Mouse (Mus musculus): ENCODE data around the gene Asic2. TPM values are rescaled to one million over a fixed set of nuclear protein-coding genes. Genes with fewer than 3 reads are reported as not detected.

The Asic2 gene
- polyA plus RNA-seq, 1 experiment from 2014 or later, result 0.28 TPM

GRCm38 (mm10) chr11:81802614-81803013 lies 165.6 kb downstream of the Asic2 start:
- H3K4me1 ChIP-seq (ENCODE audit: insufficient read depth), result no peaks in the 10 kb centered on the region
- WGBS, result 83% methylated on average over 1 of the region's 1 CpGs
- no peak for DNase-seq
- no peak overlapping the region for H3K4me3 ChIP-seq (ENCODE audit: low read depth, low read length)
- no peaks in the 10 kb centered on the region for H3K36me3 ChIP-seq (ENCODE audit: insufficient read depth)
- no peak overlapping the region for H3K27ac ChIP-seq (ENCODE audit: low read depth)
- H3K9ac ChIP-seq, result no peak overlapping the region
- no peaks in the 10 kb centered on the region for H3K9me3 ChIP-seq (ENCODE audit: low read depth, low read length)
- ATAC-seq (ENCODE audit: insufficient read depth), result no peak
- H3K27me3 ChIP-seq (ENCODE audit: insufficient read depth, low read length), result no peaks in the 10 kb centered on the region
- TF ChIP-seq CTCF (IDR thresholded peaks at IDR 0.05; ENCODE audit: low read depth), result no peak
- H3K4me2 ChIP-seq, result no peak overlapping the region

- H3K27me3 ChIP-seq (ENCODE audit: insufficient read depth, low read length), result no peaks in the 10 kb centered on the region
- no peaks in the 10 kb centered on the region for H3K4me1 ChIP-seq (ENCODE audit: insufficient read depth)
- DNase-seq, result no peak
- H3K9me3 ChIP-seq (ENCODE audit: low read depth, low read length), result no peaks in the 10 kb centered on the region
- no peak overlapping the region for H3K4me3 ChIP-seq (ENCODE audit: low read depth, low read length)
- no peak for ATAC-seq (ENCODE audit: insufficient read depth)
- WGBS, result 68% methylated on average over 4 of the region's 4 CpGs
- no peaks in the 10 kb centered on the region for H3K36me3 ChIP-seq (ENCODE audit: insufficient read depth)
- no peak overlapping the region for H3K27ac ChIP-seq (ENCODE audit: low read depth)
- no peak for TF ChIP-seq CTCF (IDR thresholded peaks at IDR 0.05; ENCODE audit: low read depth)
- no peak overlapping the region for H3K4me2 ChIP-seq
- no peak overlapping the region for H3K9ac ChIP-seq
Observed at GRCm38 (mm10) chr11:81800899-81801298, 167.4 kb downstream of the Asic2 start.

- Histone ChIP-seq H3K36me3 (ENCODE audit: insufficient read depth) (no peaks in the 10 kb centered on the region), H3K4me2 (no peak overlapping the region), H3K9me3 (ENCODE audit: low read depth, low read length) (no peaks in the 10 kb centered on the region), H3K9ac (no peak overlapping the region), H3K4me1 (ENCODE audit: insufficient read depth) (no peaks in the 10 kb centered on the region), H3K27me3 (ENCODE audit: insufficient read depth, low read length) (no peaks in the 10 kb centered on the region), H3K27ac (ENCODE audit: low read depth) (no peak overlapping the region), H3K4me3 (ENCODE audit: low read depth, low read length) (no peak overlapping the region)
- DNase-seq (no peak), ATAC-seq (ENCODE audit: insufficient read depth) (no peak)
- no peak for TF ChIP-seq CTCF (IDR thresholded peaks at IDR 0.05; ENCODE audit: low read depth)
- WGBS, result 77% methylated on average over 2 of the region's 2 CpGs
Observed at GRCm38 (mm10) chr11:81793588-81793987, 174.7 kb downstream of the Asic2 start.

GRCm38 (mm10) chr11:81791579-81791978 lies 176.7 kb downstream of the Asic2 start:
- TF ChIP-seq CTCF (IDR thresholded peaks at IDR 0.05; ENCODE audit: low read depth), result no peak
- no peak overlapping the region for H3K4me3 ChIP-seq (ENCODE audit: low read depth, low read length)
- no peaks in the 10 kb centered on the region for H3K4me1 ChIP-seq (ENCODE audit: insufficient read depth)
- DNase-seq (peak; percentile 67), ATAC-seq (ENCODE audit: insufficient read depth) (peak; percentile 76)
- H3K27ac ChIP-seq (ENCODE audit: low read depth), result no peak overlapping the region
- no peak overlapping the region for H3K9ac ChIP-seq
- no peaks in the 10 kb centered on the region for H3K27me3 ChIP-seq (ENCODE audit: insufficient read depth, low read length)
- no peaks in the 10 kb centered on the region for H3K36me3 ChIP-seq (ENCODE audit: insufficient read depth)
- no peak overlapping the region for H3K4me2 ChIP-seq
- 50% methylated on average over 1 of the region's 1 CpGs for WGBS
- H3K9me3 ChIP-seq (ENCODE audit: low read depth, low read length), result no peaks in the 10 kb centered on the region

- H3K4me1 ChIP-seq (ENCODE audit: insufficient read depth), result 0 out of 2 replicates have a peak, but pooled peaks cover 2% of the 10 kb centered on the region
- no peak for ATAC-seq (ENCODE audit: insufficient read depth)
- TF ChIP-seq CTCF (IDR thresholded peaks at IDR 0.05; ENCODE audit: low read depth), result no peak
Observed at GRCm38 (mm10) chr11:81780596-81780995, 187.7 kb downstream of the Asic2 start.

GRCm38 (mm10) chr11:81779881-81780280 lies 188.4 kb downstream of the Asic2 start:
- TF ChIP-seq CTCF (IDR thresholded peaks at IDR 0.05; ENCODE audit: low read depth), result no peak
- Histone ChIP-seq H3K9me3 (ENCODE audit: low read depth, low read length) (no peaks in the 10 kb centered on the region), H3K4me1 (ENCODE audit: insufficient read depth) (0 out of 2 replicates have a peak, but pooled peaks cover 2% of the 10 kb centered on the region), H3K36me3 (ENCODE audit: insufficient read depth) (no peaks in the 10 kb centered on the region), H3K27ac (ENCODE audit: low read depth) (no peak overlapping the region), H3K4me3 (ENCODE audit: low read depth, low read length) (no peak overlapping the region), H3K9ac (no peak overlapping the region), H3K4me2 (no peak overlapping the region), H3K27me3 (ENCODE audit: insufficient read depth, low read length) (no peaks in the 10 kb centered on the region)
- DNase-seq, result peak; percentile 22
- WGBS, result 82% methylated on average over 7 of the region's 7 CpGs
- ATAC-seq (ENCODE audit: insufficient read depth), result no peak

More at GRCm38 (mm10) chr11:81780596-81780995, 187.7 kb downstream of the Asic2 start:
- Histone ChIP-seq H3K36me3 (ENCODE audit: insufficient read depth) (no peaks in the 10 kb centered on the region), H3K4me3 (ENCODE audit: low read depth, low read length) (no peak overlapping the region), H3K9me3 (ENCODE audit: low read depth, low read length) (no peaks in the 10 kb centered on the region), H3K27ac (ENCODE audit: low read depth) (no peak overlapping the region), H3K4me2 (no peak overlapping the region), H3K27me3 (ENCODE audit: insufficient read depth, low read length) (no peaks in the 10 kb centered on the region), H3K9ac (no peak overlapping the region)
- no peak for DNase-seq
- WGBS, result 85% methylated on average over 2 of the region's 2 CpGs

- H3K27ac ChIP-seq (ENCODE audit: low read depth), result no peak overlapping the region
- no peak overlapping the region for H3K9ac ChIP-seq
- no peak overlapping the region for H3K4me3 ChIP-seq (ENCODE audit: low read depth, low read length)
- H3K4me1 ChIP-seq (ENCODE audit: insufficient read depth), result no peaks in the 10 kb centered on the region
- no peak for DNase-seq
- H3K4me2 ChIP-seq, result no peak overlapping the region
- no peaks in the 10 kb centered on the region for H3K36me3 ChIP-seq (ENCODE audit: insufficient read depth)
- TF ChIP-seq CTCF (IDR thresholded peaks at IDR 0.05; ENCODE audit: low read depth), result no peak
- H3K9me3 ChIP-seq (ENCODE audit: low read depth, low read length), result no peaks in the 10 kb centered on the region
- H3K27me3 ChIP-seq (ENCODE audit: insufficient read depth, low read length), result no peaks in the 10 kb centered on the region
- WGBS, result 25% methylated on average over 7 of the region's 7 CpGs
- no peak for ATAC-seq (ENCODE audit: insufficient read depth)
Observed at GRCm38 (mm10) chr11:81771195-81771895, 196.9 kb downstream of the Asic2 start.
